Mouse (Mus musculus) lung, adult 2 months (tissue): ENCODE measurements around the gene Asprv1.

Experiments used
- CTCF ChIP-seq: fragments of 200-500 bp; IDR thresholded peaks from 2 replicates; pipeline ENCODE4 v1.5.1; 2011; ENCODE audit warnings: mild to moderate bottlenecking, low read length, control low read depth; ENCODE audit not compliant: insufficient read depth
- POLR2A ChIP-seq: fragments of 200-500 bp; IDR thresholded peaks from 2 replicates; pipeline ENCODE4 v1.6.1; 2011; ENCODE audit warnings: low read depth, mild to moderate bottlenecking, control low read depth, low read length, borderline replicate concordance; ENCODE audit errors: extremely low read depth

GRCm38 (mm10) chr6:86579066-86579784 lies 48.7 kb upstream of the Asprv1 start:
- TF ChIP-seq POLR2A (no peak), CTCF (no peak)
